Mouse (Mus musculus) liver, embryonic 18 days (tissue): Measurements from ENCODE around the gene Zfp697. TPM values are rescaled to one million over a fixed set of nuclear protein-coding genes. Genes with fewer than 3 reads are reported as not detected.

ENCODE experiments used
- polyA plus RNA-seq: library from polyadenylated mRNA; depleted of rRNA; stranded (reverse); fragments of >200 nt; gene quantifications from 2 replicates; pipeline ENCODE4 v1.2.3, GENCODE M21; 2012; rRNA removed

Zfp697 gene
- polyA plus RNA-seq, result 1.9 and 2.3 TPM in 2 replicates

DNA sequence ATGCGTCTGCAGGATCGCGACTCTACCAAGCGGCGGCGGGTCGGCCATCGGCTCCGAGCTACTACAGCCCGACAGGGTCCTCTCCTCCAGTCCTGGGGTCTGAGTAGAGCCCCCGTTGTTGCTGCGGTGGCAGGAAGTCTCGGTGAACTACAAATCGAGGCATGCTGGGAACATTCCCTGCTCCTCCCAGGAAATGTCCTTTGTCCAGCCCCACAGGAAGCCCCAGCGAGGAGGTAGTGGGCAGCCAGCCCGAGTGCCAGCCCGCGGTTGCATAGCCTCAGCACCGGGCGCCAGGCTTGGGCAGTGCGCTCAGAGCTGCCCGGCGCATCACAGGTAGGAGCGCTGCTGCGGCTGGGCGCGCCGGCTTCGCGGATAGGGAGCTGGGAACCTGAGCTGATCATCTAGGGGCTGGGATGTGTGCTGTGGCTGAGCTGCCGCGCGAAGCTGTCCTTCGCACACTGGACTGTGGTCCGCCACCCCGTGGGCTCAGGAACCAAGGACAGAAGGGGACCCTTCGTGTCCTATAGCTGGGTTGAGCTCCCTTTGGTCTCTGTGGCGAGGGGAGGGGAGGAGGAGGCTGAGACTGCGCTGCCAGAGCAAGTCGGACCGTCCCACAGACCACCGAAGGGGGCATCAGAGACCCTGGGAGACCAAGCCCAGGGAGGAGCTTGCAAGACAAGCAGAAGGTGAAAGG is at the start of gene Zfp697:
TSS of gene Zfp697 (plus strand) at position 216 of the 694 bp plus-strand sequence.

GRCm38 (mm10) chr3:98339706-98340109 is 42.6 kb upstream of the Zfp697 start, which contains the start of gene Phgdh:
TSS of gene Phgdh (minus strand) at chr3:98339990.

GRCm38 (mm10) chr3:98457026-98457425 is 74.8 kb downstream of the Zfp697 start, which contains the start of gene Gm4450:
TSS of gene Gm4450 (minus strand) at chr3:98457126.

GRCm38 (mm10) chr3:98510414-98510813 is 128.2 kb downstream of the Zfp697 start, which contains the start of gene Hsd3b4:
TSS of gene Hsd3b4 (minus strand) at chr3:98510514.

GRCm38 (mm10) chr3:98588707-98589106 is 206.4 kb downstream of the Zfp697 start, which contains the start of gene Gm10681:
TSS of gene Gm10681 (minus strand) at chr3:98588807.

DNA sequence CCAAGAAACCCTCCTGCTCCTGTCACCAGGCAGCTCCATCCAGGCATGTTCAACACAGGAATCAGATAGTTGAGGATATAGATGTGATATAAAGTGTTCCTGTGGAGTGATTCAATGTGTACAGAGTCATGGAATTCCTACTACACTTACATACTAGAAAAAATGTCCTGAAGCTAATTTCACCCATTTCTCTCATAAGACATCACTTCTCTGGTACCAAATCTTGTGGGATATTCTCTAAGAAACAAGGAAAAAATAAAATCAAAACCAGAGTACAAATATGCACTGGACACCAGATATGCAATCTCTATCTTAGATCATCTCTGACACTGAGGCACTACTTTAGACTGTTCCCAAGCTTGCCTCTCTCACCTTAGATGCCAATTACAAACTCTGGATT is 247.9 kb downstream of the Zfp697 start, which contains the start of gene Hsd3b5:
TSS of gene Hsd3b5 (minus strand) at position 101 of the 400 bp plus-strand sequence.

DNA sequence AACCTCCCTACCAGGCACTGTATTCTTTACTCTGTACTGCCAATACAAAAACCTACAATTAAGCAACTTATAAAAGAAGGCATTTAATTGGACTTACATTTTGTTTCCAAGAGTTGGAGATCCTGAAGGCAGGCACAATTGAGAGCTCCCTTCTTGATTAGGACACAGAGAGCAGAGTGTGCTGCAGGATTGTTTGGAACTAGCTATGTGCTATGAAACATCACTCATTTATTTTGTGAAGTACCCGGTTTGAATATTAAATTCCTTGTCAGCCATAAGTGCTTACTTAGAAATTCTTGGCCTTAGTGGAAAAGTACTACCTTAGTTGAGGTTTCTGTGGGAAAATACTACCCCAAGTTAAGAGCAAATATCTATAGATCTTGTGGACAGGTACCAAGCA is 342.1 kb downstream of the Zfp697 start, which contains the start of gene Hsd3b2:
TSS of gene Hsd3b2 (minus strand) at position 168 of the 400 bp plus-strand sequence.

Other genes with a start within 250 kb of the Zfp697 start
- gene Adam30, start 221.8 kb upstream of the Zfp697 start, polyA plus RNA-seq, result 0.01 TPM in 1 of 2 replicates, not detected in the other
- 0.07 and 0.13 TPM in 2 replicates for gene Reg4, start 160.3 kb upstream of the Zfp697 start, polyA plus RNA-seq
- gene Hmgcs2, start 102.0 kb upstream of the Zfp697 start, polyA plus RNA-seq, result 810 and 857 TPM in 2 replicates
- gene Phgdh, start 42.5 kb upstream of the Zfp697 start, polyA plus RNA-seq, result 78.0 and 91.3 TPM in 2 replicates
- gene Gm4450, start 74.7 kb downstream of the Zfp697 start, polyA plus RNA-seq, result not detected in 2 replicates
- 0.12 and 0.20 TPM in 2 replicates for gene Hsd3b4, start 128.1 kb downstream of the Zfp697 start, polyA plus RNA-seq
- 0.12 and 0.20 TPM in 2 replicates for gene Gm10681, start 206.3 kb downstream of the Zfp697 start, polyA plus RNA-seq
- 0.82 and 1.1 TPM in 2 replicates for gene Hsd3b5, start 247.8 kb downstream of the Zfp697 start, polyA plus RNA-seq